Mouse (Mus musculus) midbrain, embryonic 15.5 days (tissue): ENCODE data around the gene Cnga2. TPM values are rescaled to one million over a fixed set of nuclear protein-coding genes. Genes with fewer than 3 reads are reported as not detected.

ENCODE experiments used
- polyA plus RNA-seq: library from polyadenylated mRNA; unstranded; fragments of >200 nt; fragmentation: Nextera tagmentation; extraction: Ambion mirVana; gene quantifications from 2 replicates; pipeline ENCODE4 v1.2.1, GENCODE M21; 2015

Gene Cnga2
- polyA plus RNA-seq, 1 experiment from 2014 or later, result 0.21 TPM

Other genes starting within 250 kb of the Cnga2 start
- 47.5 and 50.4 TPM in 2 replicates for gene Vma21, start 175.9 kb upstream of the Cnga2 start, polyA plus RNA-seq
- gene Gm1141, start 70.8 kb upstream of the Cnga2 start, polyA plus RNA-seq, result 0.20 and 0.22 TPM in 2 replicates
- gene Prrg3, start 29.2 kb upstream of the Cnga2 start, polyA plus RNA-seq, result 16.3 and 17.3 TPM in 2 replicates
- gene Fate1, start 18.9 kb upstream of the Cnga2 start, polyA plus RNA-seq, result 0.21 TPM in 1 of 2 replicates, not detected in the other
- gene Magea4, start 230.2 kb downstream of the Cnga2 start, polyA plus RNA-seq, result not detected in 2 replicates